Mouse (Mus musculus) heart, postnatal 4 days (tissue): Measurements from ENCODE around the gene Oas1g. TPM values are rescaled to one million over a fixed set of nuclear protein-coding genes. Genes with fewer than 3 reads are reported as not detected.
"Not testable (repeated sequence)": the region's sequence is repeated elsewhere in the genome, so short reads cannot be mapped to it uniquely, and the experiment has no call there.

Experiments
- DNase-seq: peaks from one replicate; pipeline ENCODE4 v3.0.0; 2021
- total RNA-seq, 2 experiments: library from RNA; stranded (reverse); gene quantifications; 2 replicates each; pipeline ENCODE4 v1.2.3; 2021

Oas1g gene
- not detected for total RNA-seq

DNA sequence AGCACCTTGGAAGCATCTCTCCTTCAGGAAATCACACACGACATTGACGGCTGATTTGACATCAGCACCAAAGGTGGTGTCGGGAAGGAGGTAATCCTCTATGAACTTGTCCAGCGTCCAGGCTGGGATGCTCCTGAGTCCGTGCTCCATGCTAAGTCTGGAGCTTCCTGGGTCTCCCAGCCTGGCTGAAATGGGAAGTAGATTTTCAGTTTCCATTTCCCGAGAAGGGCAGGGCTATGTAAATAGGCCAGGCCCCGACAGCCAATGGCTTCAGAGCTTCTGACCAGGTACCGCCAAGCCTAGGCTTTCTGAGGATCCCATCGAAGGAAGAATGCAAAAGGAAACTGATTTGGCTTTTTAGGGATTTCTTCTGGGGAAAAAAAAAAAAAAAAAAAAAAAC, at the start of gene Oas1g:
Gene Oas1g, minus strand, starts transcription at position 201 of the 400 bp plus-strand sequence.
- not testable (repeated sequence) for DNase-seq

DNA sequence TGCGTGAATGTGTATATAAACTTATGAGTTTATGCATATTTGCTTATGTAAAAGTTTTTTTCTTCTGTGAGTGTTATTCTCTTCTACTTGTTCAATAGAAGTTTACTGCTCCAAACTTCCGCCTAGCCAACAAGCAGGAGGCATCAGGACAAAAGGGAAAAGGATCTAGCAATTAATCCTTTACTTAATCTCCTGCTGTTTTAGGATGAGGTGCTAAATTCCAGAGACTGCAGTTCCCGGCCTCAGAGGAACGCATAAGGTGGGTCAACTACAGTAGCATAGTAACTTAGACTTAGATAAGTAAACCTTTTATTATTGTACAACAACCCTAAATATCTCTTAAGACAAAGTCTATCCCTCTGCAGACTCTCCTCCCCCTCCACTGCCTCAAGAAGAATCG, 46.6 kb upstream of the Oas1g start:
- no peak for DNase-seq

DNA sequence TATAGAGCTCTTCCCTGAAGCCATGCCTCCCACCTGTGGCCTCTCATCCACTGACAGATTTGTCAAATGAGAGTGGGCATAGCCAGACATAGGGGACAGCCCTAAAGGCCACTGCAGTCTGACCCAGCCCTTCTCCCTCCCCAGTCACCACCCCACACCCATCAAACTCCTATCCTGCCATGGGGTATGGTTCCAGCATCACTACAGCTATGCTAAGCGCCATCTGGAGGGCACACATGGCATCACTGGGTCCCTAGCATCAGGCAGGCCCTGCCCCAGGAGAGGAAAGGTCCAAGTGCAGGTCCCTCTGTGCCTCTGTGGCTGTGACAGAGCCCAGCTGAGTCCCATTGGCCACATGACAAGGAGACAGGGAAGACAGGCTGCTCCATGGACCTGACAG, 39.6 kb upstream of the Oas1g start:
- no peak for DNase-seq

DNA sequence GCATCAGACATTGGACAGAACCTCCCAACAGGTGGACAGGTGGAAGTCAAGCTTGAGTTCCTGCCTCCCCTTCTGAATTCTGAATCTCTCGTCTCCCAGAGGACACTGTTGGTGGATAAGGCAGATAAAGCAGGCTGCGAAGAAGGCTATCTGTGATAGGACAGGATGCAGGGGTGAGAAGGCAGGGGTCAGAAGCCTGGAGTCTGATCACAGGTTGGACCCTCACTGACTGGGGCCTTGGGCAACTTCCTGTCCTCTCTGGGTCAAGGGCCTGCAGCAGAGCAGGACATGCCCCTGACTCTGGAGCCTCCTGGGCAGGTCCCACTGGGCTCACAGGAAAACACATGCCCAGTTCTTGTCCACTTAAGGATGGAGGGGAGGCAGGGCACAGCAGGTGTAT, 38.9 kb upstream of the Oas1g start:
- DNase-seq: not testable (repeated sequence)

DNA sequence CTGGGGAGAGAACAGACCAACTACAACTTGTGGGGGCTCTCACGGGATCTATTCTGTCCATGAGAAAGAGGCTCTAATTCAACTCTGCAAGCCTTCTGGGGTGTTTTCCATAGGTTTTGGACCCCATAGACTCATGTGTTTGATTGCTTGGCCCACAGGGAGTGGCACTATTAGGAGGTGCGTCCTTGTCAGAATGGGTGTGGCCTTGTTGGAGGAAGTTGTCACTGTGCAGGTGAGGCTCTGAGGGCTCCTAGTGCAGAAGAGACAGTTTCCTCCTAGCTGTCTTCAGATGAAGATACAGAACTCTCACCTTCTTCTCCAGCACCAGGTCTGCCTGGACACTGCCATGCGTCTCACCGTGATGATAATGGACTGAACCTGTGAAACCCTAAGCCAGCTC, 37.1 kb upstream of the Oas1g start:
- DNase-seq: not testable (repeated sequence)

DNA sequence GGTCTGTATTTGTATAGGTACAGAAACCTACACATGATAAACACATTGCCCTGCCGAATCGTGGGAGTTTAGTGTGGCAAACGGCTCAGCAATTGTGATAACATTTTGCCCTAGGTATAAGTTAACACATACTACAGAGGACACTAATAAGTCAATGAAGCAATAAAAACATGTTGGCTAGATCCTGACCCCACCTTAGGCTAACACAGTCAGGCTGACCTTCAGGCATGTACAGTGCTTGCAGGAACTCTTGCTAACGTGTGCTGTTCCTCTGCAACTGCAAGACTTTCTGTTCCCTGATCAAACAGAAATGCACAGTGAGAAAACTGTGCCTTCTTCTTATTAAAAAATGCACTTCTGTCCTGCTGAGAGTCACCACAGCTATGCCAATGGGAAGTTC, 36.6 kb upstream of the Oas1g start:
- DNase-seq: no peak

DNA sequence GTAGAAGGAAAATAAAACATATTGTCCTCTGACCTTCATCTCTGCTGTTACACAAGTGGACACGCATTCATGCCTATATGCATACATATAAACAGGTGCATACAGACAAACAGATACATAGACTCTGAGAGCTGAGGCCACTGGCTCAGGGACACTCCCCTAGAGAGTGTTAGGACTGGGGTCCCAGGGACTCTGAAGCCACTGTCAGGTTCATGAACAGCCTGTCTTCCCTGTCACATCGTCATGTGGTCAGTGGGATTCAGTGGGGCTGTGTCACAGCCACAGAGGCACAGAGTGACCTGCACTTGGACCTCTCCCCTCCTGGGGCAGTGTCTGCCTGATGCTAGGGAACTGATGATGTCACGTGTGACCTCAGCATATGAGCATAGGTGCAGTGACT, 32.9 kb upstream of the Oas1g start:
- no peak for DNase-seq

DNA sequence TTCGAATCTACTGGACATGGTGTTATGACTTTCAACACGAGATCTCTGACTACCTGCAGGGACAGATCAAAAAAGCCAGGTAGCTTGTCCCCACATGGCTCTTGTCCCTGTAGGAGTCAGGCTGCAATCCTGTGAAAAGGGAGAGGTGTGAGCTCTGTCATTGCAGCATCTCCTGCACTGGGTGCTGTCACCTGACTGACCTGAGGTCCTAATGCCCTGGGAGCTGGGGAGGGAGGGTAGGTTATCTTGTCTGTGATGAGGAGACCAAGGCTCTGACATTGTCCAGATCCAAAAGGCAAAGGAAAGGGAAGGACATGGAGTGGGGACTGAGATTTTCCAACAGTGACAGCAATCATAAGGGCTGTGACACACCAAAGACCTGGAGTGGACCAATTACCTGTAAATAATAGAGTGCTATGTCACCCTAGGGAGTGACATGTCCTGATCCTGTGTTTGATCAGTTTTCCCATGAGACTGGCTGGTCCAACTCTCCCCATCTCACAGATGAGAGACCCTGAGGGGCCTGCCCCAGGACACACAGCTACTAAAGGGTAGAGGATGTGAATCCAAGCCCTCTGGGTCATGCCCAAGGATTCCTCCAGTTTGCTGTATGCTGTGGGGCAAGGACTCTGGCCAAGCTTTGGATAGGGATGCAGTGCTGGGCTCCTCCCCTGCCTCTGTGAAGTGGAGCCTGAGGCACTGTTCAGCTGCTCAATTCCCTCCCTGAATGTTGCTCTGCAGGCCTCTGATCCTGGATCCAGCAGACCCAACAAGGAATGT, 31.9 kb upstream of the Oas1g start:
- not testable (repeated sequence) for DNase-seq

DNA sequence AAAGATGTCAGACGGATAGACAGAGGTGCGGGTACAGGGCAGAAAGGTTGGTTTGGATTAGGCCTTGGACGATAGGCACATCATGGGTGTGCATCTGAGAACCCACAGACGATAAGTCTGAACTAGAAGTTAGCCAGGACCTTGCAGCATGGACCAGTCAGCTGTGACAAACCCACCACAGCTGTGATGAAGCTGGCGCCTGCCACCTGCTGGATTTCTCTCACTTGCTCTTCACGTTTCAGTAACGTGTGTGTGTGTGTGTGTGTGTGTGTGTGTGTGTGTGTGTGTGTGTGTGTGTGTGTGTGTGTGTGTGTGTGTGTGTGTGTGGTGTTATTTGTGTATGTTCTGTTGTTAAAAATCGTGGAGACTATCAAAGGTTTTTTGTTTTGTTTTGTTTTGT, 26.8 kb upstream of the Oas1g start, which contains the start of gene Oas1d:
Gene Oas1d, plus strand, starts transcription at position 333 of the 400 bp plus-strand sequence.
- not testable (repeated sequence) for DNase-seq

DNA sequence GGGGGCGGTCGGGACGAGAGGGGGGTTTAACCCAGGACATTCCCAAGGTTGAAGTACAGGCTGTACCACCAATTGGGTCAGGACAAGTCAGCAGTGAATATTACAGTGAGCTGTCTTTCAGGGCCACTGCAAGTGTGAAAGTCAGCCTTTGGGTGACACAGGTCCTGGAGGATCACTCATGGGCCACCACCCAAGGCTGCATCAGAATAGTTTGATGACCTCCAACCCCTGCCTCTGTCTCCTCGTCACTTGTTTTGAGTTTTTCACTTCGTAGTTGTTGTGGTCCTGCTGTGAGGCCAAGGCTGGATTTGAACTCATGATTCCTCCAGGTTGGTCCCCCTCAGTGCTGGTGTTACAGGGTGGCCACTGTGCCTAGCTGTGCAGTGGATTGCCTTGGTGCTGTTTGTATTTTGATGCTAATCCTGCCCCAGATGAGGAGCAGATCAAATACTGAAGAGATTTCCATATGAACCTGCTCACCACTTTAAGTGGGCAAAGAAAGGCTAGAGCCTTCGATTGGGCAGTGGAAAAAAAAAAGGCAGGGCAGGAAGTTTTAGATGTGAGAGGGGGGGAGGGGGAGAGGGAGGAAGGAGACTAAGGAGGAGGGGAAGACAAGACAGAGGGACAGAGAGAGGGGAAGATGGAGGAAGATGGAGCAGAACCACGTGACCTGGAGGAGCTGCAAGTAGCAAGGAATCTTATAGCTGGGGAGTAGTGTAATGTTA, 20.9 kb upstream of the Oas1g start:
- DNase-seq: no peak

DNA sequence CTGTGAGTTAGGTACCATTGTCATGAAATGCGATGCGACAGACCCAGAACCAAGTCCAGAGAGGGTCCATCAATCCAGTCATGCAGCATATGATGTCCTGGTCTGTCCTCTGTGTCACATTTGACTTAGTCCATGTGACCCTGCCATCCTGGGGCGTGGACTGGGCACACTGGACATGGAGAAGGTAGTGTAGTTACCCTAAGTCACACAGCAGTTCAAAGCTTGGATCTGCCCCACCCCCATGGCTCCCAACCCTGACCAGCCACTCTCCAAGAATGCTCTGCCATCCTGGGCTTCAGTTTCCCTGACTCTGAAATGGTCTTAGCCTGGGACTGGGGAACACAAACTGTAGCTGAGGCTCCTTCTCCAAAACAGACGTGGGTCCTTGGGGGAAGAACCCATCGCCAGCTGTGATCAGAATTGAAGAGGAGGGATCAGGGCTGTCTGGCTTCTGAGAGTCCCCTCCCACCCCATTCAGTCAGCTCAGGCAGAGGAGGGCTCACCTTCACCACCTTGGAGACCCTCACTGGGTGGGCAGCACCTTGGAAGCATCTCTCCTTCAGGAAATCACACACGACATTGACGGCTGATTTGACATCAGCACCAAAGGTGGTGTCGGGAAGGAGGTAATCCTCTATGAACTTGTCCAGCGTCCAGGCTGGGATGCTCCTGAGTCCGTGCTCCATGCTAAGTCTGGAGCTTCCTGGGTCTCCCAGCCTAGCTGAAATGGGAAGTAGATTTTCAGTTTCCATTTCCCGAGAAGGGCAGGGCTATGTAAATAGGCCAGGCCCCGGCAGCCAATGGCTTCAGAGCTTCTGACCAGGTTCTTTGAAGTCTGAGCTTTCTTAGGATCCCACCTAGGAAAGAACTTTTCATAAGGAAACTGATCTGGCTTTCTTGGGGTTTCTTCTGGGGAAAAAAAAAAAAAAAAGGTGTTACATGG, 19.6 kb upstream of the Oas1g start, which contains the start of gene Oas1a:
Gene Oas1a, minus strand, starts transcription at position 731 of the 943 bp plus-strand sequence.
- DNase-seq: not testable (repeated sequence)

DNA sequence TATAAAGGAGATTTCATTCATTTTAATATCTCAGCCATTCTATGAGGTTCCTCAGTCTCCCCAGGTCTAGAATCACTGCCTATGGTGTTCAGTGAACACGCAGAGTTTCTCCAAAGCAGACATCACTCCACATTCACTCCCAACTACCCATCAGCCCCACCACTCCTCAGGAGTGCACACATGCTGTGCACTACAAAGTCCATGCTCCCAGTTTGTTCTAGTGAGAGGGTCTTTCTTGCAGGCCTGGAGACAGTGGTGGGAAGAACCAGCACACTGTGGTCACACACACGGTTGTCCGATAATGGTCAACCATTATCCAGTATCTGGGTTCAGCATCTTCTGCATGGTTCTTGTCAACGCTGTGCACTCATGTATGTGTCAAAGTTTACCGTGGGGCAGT, 14.6 kb upstream of the Oas1g start:
- DNase-seq: no peak

DNA sequence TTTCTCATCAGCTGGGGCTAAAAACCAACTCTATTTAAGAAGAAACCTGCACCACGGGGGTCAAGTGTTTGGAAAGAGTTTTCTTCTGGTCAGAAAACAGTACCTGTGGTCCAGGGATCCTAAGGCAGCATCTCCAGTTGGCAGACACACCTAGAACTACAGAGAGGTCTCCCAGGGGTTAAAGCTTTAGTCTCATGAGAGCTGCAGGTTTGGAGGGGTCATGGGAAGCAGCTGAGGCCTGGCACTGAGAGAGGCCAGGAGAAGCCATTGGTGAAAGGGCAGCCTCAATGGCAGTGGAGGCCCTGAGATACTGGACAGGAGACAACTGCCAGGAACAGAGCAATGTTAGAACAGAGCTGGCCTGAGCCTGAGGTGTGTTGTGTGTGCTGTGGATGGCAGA, 13.3 kb upstream of the Oas1g start:
- no peak for DNase-seq

DNA sequence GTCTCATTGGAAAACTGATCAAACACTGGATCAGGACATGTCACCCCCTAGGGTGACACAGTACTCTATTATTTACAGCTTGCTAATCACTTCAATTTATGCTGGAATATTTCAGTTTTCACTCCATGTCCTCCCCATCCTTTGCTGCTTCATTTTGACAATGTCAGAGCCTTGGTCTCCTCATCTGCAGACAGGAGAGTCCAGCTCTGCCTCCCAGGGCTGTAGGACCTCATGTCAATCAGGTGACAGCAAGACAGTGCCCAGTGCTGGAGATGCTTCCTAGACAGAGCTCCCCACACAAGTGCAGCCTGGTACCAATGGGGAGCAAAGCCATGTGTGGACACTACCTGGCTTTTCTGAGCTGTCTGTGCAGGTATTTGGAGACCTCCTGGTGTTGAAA, 11.3 kb upstream of the Oas1g start:
- no peak for DNase-seq

DNA sequence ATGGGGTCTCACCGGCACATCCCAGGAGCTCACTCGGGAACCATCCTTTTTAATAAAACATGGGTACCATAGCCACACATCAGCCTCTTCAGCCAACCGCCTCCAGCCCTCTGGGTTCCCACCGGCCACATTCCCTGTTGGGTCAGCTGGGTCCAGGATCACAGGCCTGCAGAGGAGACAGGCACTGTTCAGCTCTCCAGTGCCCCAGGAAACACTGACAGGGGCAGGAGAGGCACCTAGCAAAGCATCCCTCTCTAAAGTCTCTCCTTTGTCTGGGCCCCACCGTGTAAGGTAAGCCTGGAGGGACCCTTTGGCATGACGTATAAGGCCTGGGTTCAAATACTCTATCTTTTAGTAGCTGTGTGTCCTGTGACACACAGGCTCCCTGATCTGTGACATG, 10.9 kb upstream of the Oas1g start:
- no peak for DNase-seq

DNA sequence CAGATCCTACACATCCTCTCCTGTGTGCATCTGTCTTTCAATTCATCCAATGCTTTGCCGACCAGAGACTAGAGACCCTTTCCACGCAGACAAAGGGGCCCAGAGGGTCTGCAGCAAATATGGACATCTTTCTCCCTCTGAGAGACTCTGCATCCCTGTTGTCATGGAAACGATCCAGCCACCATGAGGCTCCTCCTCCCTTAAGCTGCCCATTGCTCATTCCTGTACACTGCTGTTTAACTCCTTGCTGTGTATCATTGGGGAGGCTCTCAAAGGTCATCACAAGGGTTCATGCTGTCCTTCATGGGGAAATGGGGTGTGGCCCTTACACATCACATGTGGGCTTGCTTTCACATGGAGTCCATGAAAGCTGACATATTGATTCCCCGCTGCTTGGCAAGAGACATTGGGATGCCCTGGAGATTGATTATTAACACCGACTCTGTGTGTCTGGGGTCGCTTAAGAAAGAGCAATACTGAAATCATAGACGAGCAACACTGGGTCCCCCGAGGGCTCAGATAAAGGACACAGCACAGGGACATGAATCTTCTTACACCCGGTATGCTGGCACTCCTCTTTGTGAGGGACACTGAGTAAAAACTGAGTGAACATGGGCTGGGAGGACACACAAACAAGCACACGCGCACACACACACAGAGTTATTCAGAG, 8.0 kb upstream of the Oas1g start:
- DNase-seq: no peak

DNA sequence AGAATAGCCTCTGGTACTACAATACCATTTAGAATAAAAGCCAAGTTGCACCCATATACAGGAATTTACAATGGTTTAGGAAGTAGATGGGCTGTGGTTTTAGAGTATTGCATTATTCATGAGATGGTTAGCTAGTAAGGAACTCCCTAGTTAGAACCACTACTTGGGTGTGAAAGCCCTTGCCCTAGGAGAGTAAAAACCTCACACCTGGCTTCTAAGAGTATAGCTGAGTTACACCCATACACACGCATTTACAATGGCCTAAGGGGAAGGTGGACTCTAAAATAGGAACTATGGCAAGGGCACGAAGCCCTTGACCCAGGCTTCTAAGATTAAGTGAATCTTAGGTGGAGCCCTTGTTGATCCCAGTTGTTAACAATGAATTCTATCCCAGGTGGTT, 7.3 kb upstream of the Oas1g start:
- not testable (repeated sequence) for DNase-seq

DNA sequence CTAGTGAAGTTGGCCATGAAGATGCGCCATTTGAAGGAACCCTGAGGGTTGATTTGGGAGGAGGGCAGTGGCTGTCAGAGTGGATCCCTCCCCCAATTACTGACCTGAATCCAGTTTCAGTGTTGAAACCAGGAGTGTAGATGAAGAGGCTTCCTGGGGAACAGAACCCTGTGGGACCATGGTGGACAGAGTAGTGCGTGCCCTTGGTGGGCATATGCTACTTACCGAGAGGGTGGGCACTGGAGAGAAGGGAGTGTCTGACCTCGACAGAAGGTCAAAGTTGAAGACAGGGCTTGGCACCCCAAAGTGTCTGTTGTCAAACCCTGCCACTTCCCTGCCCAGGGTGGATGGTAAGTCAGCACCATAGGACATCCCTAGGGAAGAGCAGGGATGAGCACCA, 6.5 kb upstream of the Oas1g start:
- DNase-seq: not testable (repeated sequence)

DNA sequence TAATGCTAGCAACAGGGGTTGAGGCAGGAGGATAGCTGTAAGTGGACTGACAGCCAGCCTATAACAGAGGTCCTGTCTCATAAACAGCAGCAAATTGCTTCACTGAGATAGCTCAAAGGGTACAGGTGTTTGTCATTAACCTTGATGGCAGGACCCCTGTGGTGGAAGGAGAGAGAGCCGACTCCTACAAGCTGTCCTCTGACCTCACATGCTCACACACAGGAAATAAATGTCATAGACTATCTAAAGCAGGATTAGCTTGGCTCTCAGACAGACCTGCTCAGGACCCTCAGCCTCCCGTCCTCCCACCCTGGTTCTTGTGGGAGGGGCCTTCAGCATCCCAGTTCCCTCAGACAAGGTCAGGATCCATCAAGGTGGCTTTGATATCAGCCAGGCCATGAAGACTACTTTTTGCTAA, 4.8 kb upstream of the Oas1g start:
- no peak for DNase-seq

DNA sequence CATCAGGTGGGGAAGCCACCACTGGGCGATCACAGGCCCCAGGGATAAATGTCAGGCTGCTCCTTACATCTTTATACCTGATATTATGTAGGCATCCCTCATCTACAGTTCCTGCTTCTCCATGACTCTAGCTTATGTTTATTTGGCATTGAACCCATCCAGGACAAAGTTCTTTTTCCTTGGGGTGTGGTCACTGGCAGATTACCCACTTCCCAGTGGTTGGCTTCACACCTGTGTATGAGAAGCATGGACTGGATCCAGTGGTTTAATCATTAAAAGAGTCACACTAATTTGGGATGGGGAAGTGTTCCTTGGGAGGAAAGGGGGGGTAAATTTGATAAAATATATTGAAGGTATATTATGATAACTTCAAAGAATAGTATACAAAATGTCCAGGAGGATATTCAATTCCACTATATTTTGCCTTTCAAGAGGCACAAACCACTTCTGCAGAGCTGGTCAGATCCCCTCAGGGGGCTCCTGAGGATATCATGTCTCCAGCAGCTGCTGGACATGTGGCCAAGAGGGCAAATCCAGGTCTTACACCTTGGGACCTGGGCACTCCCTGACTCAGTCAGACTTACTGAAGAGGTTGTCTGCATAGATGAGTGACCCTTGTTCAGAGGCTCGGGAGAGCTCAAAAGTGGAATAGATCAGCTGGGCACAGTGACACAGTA, 4.3 kb upstream of the Oas1g start:
- DNase-seq: not testable (repeated sequence)

DNA sequence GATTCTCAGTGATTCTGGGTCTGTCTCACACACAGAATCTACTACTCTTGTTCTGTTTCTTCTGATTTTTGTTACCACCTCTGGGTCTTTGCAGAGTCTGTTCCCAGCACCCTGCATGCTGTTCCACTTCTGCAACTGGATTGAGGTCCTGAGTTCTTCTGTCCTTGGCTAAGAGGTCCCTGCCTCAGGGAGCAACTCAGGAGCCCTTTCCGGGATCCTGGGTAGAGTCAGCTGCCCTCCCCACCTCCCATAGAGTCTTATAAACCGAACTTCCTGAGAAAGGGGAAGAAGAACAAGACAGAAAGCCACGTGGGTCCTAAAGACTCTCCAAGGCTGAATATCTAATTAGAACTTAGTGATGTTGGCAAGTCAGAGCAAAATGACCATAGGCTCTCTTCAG, 3.6 kb upstream of the Oas1g start:
- no peak for DNase-seq

DNA sequence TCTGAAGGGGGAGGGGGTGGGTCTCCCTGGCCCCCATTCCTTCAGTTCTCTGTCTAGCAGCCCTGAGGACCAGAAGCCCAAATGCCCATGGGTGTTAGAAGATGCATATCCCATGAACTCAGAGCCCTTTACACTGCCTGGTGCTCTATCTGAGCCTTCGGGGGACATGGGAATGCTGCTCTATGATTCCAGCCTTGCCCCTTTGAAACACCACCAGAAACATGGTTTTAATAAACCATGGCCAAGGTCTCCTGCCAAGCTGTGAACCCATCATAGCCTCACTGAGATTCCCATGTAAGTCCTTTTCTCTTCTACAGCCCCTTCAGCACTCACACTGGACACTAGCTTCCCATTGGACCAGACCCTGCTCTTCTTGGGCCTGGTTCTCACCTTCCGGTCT, 2.6 kb upstream of the Oas1g start:
- no peak for DNase-seq
